Mouse (Mus musculus) heart, adult 2 months (tissue): ENCODE measurements at regions not wholly inside any gene's neighbourhood (a gene's known extent, or its start where the extent isn't known, plus 50 kb on each side); places are given as distances from the start of the nearest gene placed in this dataset.
"Not testable (repeated sequence)": the region's sequence is repeated elsewhere in the genome, so short reads cannot be mapped to it uniquely, and the experiment has no call there.

ENCODE experiments used
- DNase-seq, 2 experiments: peaks; one replicate each; pipeline ENCODE4 v3.0.0; 2021
- H3K27ac ChIP-seq: fragments of 200-600 bp; 2 replicates; pipeline ENCODE4 v1.8.1; 2022
- H3K27me3 ChIP-seq: fragments of 200-500 bp; 2 replicates; pipeline ENCODE4 v1.6.1; 2012; ENCODE audit warnings: mild to moderate bottlenecking, low read length, inconsistent platforms, mixed read lengths; ENCODE audit not compliant: control insufficient read depth, insufficient read depth
- H3K36me3 ChIP-seq: fragments of 200-500 bp; 2 replicates; pipeline ENCODE4 v1.6.1; 2012; ENCODE audit warnings: low read length, inconsistent platforms; ENCODE audit not compliant: control insufficient read depth, insufficient read depth
- H3K4me1 ChIP-seq: fragments of 200-500 bp; 2 replicates; pipeline ENCODE4 v1.6.1; 2011; ENCODE audit warnings: low read length; ENCODE audit not compliant: control insufficient read depth, insufficient read depth
- H3K4me3 ChIP-seq: fragments of 200-600 bp; 2 replicates; pipeline ENCODE4 v1.8.1; 2022
- H3K79me2 ChIP-seq: fragments of 200-500 bp; replicated peaks from 2 replicates; pipeline ENCODE4 v1.6.1; 2012; ENCODE audit warnings: mild to moderate bottlenecking, inconsistent platforms, low read length, moderate library complexity, mixed read lengths; ENCODE audit not compliant: control insufficient read depth, insufficient read depth
- H3K9ac ChIP-seq: fragments of 200-500 bp; 2 replicates; pipeline ENCODE4 v1.6.1; 2012; ENCODE audit warnings: low read depth, mild to moderate bottlenecking, control low read depth, inconsistent platforms, low read length, mixed read lengths
- CTCF ChIP-seq: fragments of 200-600 bp; IDR thresholded peaks from 2 replicates; pipeline ENCODE4 v1.8.1; 2022; ENCODE audit warnings: antibody characterized with exemption, mild to moderate bottlenecking, moderate library complexity
- EP300 ChIP-seq: fragments of 200-500 bp; IDR thresholded peaks from 2 replicates; pipeline ENCODE4 v1.6.1; 2011; ENCODE audit warnings: low read depth, low read length, control low read depth; ENCODE audit not compliant: insufficient read depth
- POLR2A ChIP-seq: fragments of 200-500 bp; IDR thresholded peaks from 2 replicates; pipeline ENCODE4 v1.6.1; 2011; ENCODE audit warnings: mild to moderate bottlenecking, low read depth, low read length, control low read depth; ENCODE audit not compliant: insufficient read depth
- WGBS: fragments of 180-500 bp; shearing (Covaris S2); methylation state at CpG from one replicate; pipeline ENCODE4 v1.1.7; 2018; 5-methylcytosine and 5-hydroxymethylcytosine counted together
- intact Hi-C: fragments of 180-260 bp; cut with DNase I; formaldehyde crosslinking; loops from one replicate; pipeline ENCODE4 v1.15.1; 2025

DNA sequence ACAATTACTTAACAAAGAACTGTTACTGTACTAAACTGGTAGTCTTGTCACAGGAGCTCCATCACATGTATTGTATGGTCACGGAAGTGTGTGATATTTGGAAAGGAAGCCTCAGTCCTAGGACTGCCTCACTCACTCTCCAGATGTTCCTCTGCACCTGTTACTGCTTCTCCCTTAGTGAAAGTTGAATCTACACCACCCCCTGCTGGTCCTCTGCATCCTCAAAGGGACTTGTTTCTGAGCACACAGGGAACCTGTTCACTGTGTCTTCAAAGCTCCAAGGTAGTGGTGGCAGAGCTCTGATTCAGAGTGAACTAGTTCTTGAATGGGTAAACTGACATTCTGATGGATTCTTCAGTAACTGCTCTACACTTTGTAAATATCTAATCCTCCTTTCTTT lies 391.7 kb upstream of the Zfp386 start:
- TF ChIP-seq POLR2A, result no peak
- TF ChIP-seq CTCF, result no peak
- TF ChIP-seq EP300, result no peak
- H3K36me3 ChIP-seq, result no peaks in the 10 kb centered on the region
- 46% methylated on average over 1 of the region's 1 CpGs for WGBS
- no peak for DNase-seq
- no peaks in the 10 kb centered on the region for H3K79me2 ChIP-seq
- H3K27me3 ChIP-seq, result no peaks in the 10 kb centered on the region
- no peak overlapping the region for H3K9ac ChIP-seq
- intact Hi-C loops, result no loop called here
- no peaks in the 10 kb centered on the region for H3K4me1 ChIP-seq
- H3K4me3 ChIP-seq, result no peak overlapping the region
- no peak overlapping the region for H3K27ac ChIP-seq

DNA sequence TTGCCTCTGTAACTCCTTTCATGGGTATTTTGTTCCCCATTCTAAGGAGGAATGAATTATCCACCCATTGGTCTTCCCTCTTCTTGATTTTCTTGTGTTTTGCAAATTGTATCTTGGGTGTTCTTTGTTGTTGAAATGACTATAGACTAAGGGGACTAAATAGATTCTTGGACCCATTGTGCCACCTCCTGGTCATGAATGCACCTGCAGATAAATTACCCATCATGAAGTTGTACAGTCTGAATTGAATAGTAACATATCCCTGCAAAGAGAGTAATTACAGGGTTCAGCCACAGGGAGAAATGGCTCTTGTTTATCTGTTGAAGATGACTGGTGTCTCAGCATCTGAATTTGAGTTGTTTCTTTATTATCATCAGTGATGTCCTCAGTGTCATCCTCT lies 383.4 kb upstream of the Zfp386 start:
- intact Hi-C loops, H3K79me2 ChIP-seq, H3K36me3 ChIP-seq, H3K4me1 ChIP-seq, H3K9ac ChIP-seq, H3K27ac ChIP-seq, H3K27me3 ChIP-seq, H3K4me3 ChIP-seq, DNase-seq: not testable (repeated sequence)

DNA sequence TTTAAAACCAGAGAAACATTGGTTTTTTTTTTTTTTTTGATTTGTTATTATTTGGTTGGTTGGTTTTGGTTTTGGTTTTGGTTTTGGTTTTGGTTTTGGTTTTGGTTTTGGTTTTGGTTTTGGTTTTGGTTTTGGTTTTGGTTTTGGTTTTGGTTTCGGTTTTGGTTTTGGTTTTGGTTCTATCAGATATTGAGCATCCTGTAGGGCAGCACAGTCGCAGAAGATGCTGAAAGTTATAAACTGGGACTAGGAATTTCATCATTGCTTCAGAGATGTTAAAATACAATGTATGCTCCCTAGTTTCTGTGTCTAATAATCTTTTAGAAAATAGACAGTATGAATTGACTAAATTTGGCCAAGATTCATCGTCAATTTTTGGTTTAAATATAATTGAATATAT lies 375.8 kb upstream of the Zfp386 start:
- H3K27me3 ChIP-seq, H3K4me1 ChIP-seq, H3K36me3 ChIP-seq, H3K4me3 ChIP-seq, H3K9ac ChIP-seq, DNase-seq, H3K27ac ChIP-seq, H3K79me2 ChIP-seq, intact Hi-C loops: not testable (repeated sequence)
- WGBS, result 54% methylated on average over 3 of the region's 3 CpGs

- Histone ChIP-seq H3K79me2 (no peaks in the 10 kb centered on the region), H3K27ac (no peak overlapping the region), H3K9ac (no peak overlapping the region), H3K27me3 (no peaks in the 10 kb centered on the region), H3K4me1 (no peaks in the 10 kb centered on the region), H3K4me3 (no peak overlapping the region), H3K36me3 (no peaks in the 10 kb centered on the region)
- intact Hi-C loops, result no loop called here
- TF ChIP-seq EP300 (no peak), CTCF (no peak), POLR2A (no peak)
- no peak for DNase-seq
- WGBS, result 79% methylated on average over 1 of the region's 1 CpGs
Measured at GRCm38 (mm10) chr12:115691801-115692200, 355.7 kb upstream of the Zfp386 start.

GRCm38 (mm10) chr12:115709813-115710212 lies 337.7 kb upstream of the Zfp386 start:
- WGBS, result 7% methylated on average over 1 of the region's 1 CpGs
- intact Hi-C loops, H3K27me3 ChIP-seq, H3K27ac ChIP-seq, DNase-seq, H3K79me2 ChIP-seq, H3K4me1 ChIP-seq, H3K4me3 ChIP-seq, H3K36me3 ChIP-seq, H3K9ac ChIP-seq: not testable (repeated sequence)

GRCm38 (mm10) chr12:115742039-115742438 lies 305.5 kb upstream of the Zfp386 start:
- H3K79me2 ChIP-seq, H3K9ac ChIP-seq, H3K4me1 ChIP-seq, intact Hi-C loops, H3K4me3 ChIP-seq, H3K27me3 ChIP-seq, H3K36me3 ChIP-seq, H3K27ac ChIP-seq, DNase-seq: not testable (repeated sequence)
- 58% methylated on average over 4 of the region's 6 CpGs for WGBS

- WGBS, result 45% methylated on average over 3 of the region's 3 CpGs
- not testable (repeated sequence) for H3K79me2 ChIP-seq, DNase-seq
Measured at GRCm38 (mm10) chr12:115749586-115749985, 297.9 kb upstream of the Zfp386 start.

GRCm38 (mm10) chr12:115753135-115753534 lies 294.4 kb upstream of the Zfp386 start:
- H3K27me3 ChIP-seq, H3K79me2 ChIP-seq, H3K4me1 ChIP-seq, H3K27ac ChIP-seq, intact Hi-C loops, H3K9ac ChIP-seq, H3K36me3 ChIP-seq, H3K4me3 ChIP-seq, DNase-seq: not testable (repeated sequence)
- WGBS, result 52% methylated on average over 1 of the region's 1 CpGs

More at GRCm38 (mm10) chr12:115749586-115749985, 297.9 kb upstream of the Zfp386 start:
- H3K4me3 ChIP-seq, H3K36me3 ChIP-seq, intact Hi-C loops, H3K27ac ChIP-seq, H3K4me1 ChIP-seq, H3K9ac ChIP-seq, H3K27me3 ChIP-seq: not testable (repeated sequence)

GRCm38 (mm10) chr12:115757526-115757925 lies 290.0 kb upstream of the Zfp386 start:
- H3K27me3 ChIP-seq, H3K36me3 ChIP-seq, DNase-seq, H3K79me2 ChIP-seq, H3K27ac ChIP-seq, H3K4me1 ChIP-seq, intact Hi-C loops, H3K4me3 ChIP-seq, H3K9ac ChIP-seq: not testable (repeated sequence)
- WGBS, result 50% methylated on average over 4 of the region's 4 CpGs

GRCm38 (mm10) chr12:115759041-115759440 lies 288.5 kb upstream of the Zfp386 start:
- 36% methylated on average over 3 of the region's 3 CpGs for WGBS
- intact Hi-C loops, DNase-seq, H3K27ac ChIP-seq, H3K4me3 ChIP-seq, H3K27me3 ChIP-seq, H3K9ac ChIP-seq, H3K79me2 ChIP-seq, H3K4me1 ChIP-seq, H3K36me3 ChIP-seq: not testable (repeated sequence)
